Mouse (Mus musculus) C2C12 (cell line): ENCODE data around the gene Bcl2l10. TPM values are rescaled to one million over a fixed set of nuclear protein-coding genes. Genes with fewer than 3 reads are reported as not detected.

ENCODE experiments used
- H3K27me3 ChIP-seq: one replicate; pipeline ENCODE4 v1.6.1; 2011; ENCODE audit not compliant: control insufficient read depth, insufficient read depth, insufficient read length
- H3K36me3 ChIP-seq: one replicate; pipeline ENCODE4 v1.6.1; 2011; ENCODE audit not compliant: control insufficient read depth, insufficient read depth
- H3K4me3 ChIP-seq: one replicate; pipeline ENCODE4 v1.5.1; 2011; ENCODE audit warnings: mild to moderate bottlenecking, control low read depth; ENCODE audit not compliant: poor library complexity, insufficient read depth, severe bottlenecking
- H3K79me2 ChIP-seq: one replicate; pipeline ENCODE4 v1.6.1; 2011; ENCODE audit not compliant: control insufficient read depth, insufficient read depth
- H3K79me3 ChIP-seq: one replicate; pipeline ENCODE4 v1.6.1; 2011; ENCODE audit warnings: low read depth, control low read depth
- H3ac ChIP-seq: one replicate; pipeline ENCODE3; 2011; ENCODE audit warnings: low read depth; ENCODE audit not compliant: control insufficient read depth, insufficient read length
- CEBPB ChIP-seq: IDR thresholded peaks from one replicate; pipeline ENCODE4 v1.6.1; 2011; ENCODE audit warnings: low read depth, mild to moderate bottlenecking, control low read depth, moderate library complexity
- CTCF ChIP-seq: IDR thresholded peaks from one replicate; pipeline ENCODE4 v1.5.1; 2011; ENCODE audit not compliant: control insufficient read depth, insufficient read depth, insufficient read length
- FOSL1 ChIP-seq: IDR thresholded peaks from one replicate; pipeline ENCODE4 v1.8.0; 2011; ENCODE audit warnings: mild to moderate bottlenecking, low read length; ENCODE audit not compliant: poor library complexity, insufficient read depth, severe bottlenecking
- MAX ChIP-seq: IDR thresholded peaks from one replicate; pipeline ENCODE4 v1.6.1; 2011; ENCODE audit warnings: mild to moderate bottlenecking, control low read depth
- MYOD1 ChIP-seq: IDR thresholded peaks from one replicate; pipeline ENCODE4 v1.6.1; 2011; ENCODE audit warnings: low read depth; ENCODE audit not compliant: control insufficient read depth, insufficient read length
- MYOG ChIP-seq: IDR thresholded peaks from one replicate; pipeline ENCODE4 v1.6.1; 2011; ENCODE audit not compliant: control insufficient read depth, insufficient read length; ENCODE audit errors: extremely low read depth
- USF1 ChIP-seq: IDR thresholded peaks from one replicate; pipeline ENCODE4 v1.6.1; 2011; ENCODE audit warnings: low read depth, mild to moderate bottlenecking, control low read depth, moderate library complexity
- polyA plus RNA-seq: library from polyadenylated mRNA; unstranded; fragments of >200 nt; fragmentation: generic; extraction: Trizol; gene quantifications from one replicate; pipeline ENCODE4 v1.2.1, GENCODE M21; 2012; ENCODE audit warnings: missing spikeins

Bcl2l10 gene
- polyA plus RNA-seq, 1 experiment: not detected

DNA sequence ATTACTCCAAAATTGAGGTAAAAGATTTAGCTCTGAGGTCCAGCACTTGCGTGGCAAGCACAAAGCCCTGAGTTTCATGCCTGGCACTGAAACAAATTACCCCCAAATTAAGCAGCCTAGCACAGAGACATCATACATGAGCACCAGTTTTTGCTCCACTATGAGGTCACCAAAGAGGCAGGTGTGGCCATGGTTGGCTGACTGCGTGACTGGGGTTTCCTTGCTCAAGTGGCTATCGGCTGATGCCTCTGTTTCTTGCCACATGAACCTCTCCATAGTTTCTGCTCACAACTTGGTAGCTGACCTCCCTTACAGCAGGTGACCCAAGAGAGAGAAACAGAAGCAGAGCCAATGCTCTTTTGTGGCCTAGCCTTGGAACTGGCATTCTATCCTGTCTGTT is 19.5 kb upstream of the Bcl2l10 start:
- H3K36me3 ChIP-seq: no peaks in the 10 kb centered on the region
- H3K79me3 ChIP-seq: no peaks in the 10 kb centered on the region
- H3K4me3 ChIP-seq: no peak overlapping the region
- no peak for TF ChIP-seq FOSL1
- no peak for TF ChIP-seq MYOG
- TF ChIP-seq CTCF: no peak
- no peak for TF ChIP-seq MYOD1
- no peak for TF ChIP-seq MAX
- TF ChIP-seq USF1: no peak
- TF ChIP-seq CEBPB: no peak
- H3K79me2 ChIP-seq: no peaks in the 10 kb centered on the region
- H3K27me3 ChIP-seq: no peaks in the 10 kb centered on the region
- no peak overlapping the region for H3ac ChIP-seq

DNA sequence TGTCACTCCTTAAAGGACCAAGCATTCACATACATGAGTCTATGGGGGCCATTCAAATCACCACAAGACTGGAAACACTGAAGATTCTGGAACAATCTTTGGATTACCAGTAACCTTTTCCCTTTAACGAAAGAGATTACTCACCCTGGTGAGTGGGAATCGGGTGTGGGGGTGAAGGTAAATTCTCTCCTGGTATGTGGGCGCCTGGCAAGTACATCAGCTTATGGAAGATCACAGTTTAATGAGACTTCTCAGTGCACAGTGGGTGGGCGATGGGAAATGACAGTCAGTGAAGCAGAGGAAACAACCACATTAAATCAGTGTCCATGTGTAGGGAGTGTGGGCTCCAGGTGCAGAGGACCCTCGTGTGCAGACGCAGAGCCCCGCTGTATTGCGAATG is 16.7 kb upstream of the Bcl2l10 start:
- Histone ChIP-seq H3K79me2 (no peaks in the 10 kb centered on the region), H3K4me3 (no peak overlapping the region), H3ac (no peak overlapping the region), H3K79me3 (no peaks in the 10 kb centered on the region), H3K36me3 (no peaks in the 10 kb centered on the region), H3K27me3 (no peaks in the 10 kb centered on the region)
- no peak for TF ChIP-seq MYOG
- no peak for TF ChIP-seq FOSL1
- TF ChIP-seq USF1: no peak
- TF ChIP-seq MAX: no peak
- TF ChIP-seq MYOD1: no peak
- TF ChIP-seq CEBPB: no peak
- no peak for TF ChIP-seq CTCF

DNA sequence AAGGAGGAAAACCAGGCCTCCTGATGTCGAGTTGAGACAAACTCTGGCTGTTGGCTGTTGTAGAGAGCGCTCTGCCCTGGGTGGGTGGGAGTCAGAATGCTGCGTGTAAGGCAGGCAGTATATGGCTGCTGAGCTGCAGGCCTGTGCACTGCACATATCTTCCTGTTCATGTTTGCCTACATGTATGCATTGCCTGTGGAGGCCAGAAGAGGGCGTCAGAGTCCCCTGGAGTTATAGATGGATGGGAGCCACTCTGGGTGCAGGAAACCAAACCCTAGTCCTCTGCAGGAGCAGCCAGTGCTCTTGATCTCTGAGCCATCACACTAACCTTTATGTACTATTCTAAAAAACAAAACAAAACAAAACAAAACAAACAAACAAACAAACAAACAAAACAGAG is 13.1 kb upstream of the Bcl2l10 start:
- Histone ChIP-seq H3K36me3 (no peaks in the 10 kb centered on the region), H3K79me2 (no peaks in the 10 kb centered on the region), H3K4me3 (no peak overlapping the region), H3ac (no peak overlapping the region), H3K79me3 (no peaks in the 10 kb centered on the region), H3K27me3 (no peaks in the 10 kb centered on the region)
- TF ChIP-seq MAX: no peak
- TF ChIP-seq USF1: no peak
- no peak for TF ChIP-seq FOSL1
- no peak for TF ChIP-seq MYOD1
- no peak for TF ChIP-seq CTCF
- no peak for TF ChIP-seq MYOG
- no peak for TF ChIP-seq CEBPB

DNA sequence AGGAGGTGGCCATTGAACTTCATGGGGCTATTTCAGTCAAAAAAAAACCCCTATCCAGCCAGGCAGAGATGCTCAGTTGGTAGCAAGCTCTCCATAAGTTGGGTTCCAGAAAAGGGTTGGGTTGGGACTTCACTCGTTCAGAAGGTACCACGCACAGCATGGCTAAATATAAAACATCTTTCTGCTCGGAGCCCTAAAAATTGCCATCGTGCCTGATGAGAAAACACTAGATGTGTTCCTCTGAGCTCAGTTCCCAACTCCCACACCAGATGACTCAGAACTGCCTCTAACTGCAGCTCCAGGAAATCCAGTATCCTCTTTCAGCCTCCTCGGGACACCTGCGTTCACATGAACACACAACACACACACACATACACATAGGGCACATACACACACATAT is 9.5 kb upstream of the Bcl2l10 start:
- no peaks in the 10 kb centered on the region for H3K27me3 ChIP-seq
- H3ac ChIP-seq: no peak overlapping the region
- no peaks in the 10 kb centered on the region for H3K79me3 ChIP-seq
- no peak overlapping the region for H3K4me3 ChIP-seq
- TF ChIP-seq CTCF: no peak
- TF ChIP-seq CEBPB: no peak
- no peak for TF ChIP-seq USF1
- TF ChIP-seq FOSL1: no peak
- TF ChIP-seq MYOG: no peak
- TF ChIP-seq MAX: no peak
- TF ChIP-seq MYOD1: no peak
- no peaks in the 10 kb centered on the region for H3K79me2 ChIP-seq
- no peaks in the 10 kb centered on the region for H3K36me3 ChIP-seq

DNA sequence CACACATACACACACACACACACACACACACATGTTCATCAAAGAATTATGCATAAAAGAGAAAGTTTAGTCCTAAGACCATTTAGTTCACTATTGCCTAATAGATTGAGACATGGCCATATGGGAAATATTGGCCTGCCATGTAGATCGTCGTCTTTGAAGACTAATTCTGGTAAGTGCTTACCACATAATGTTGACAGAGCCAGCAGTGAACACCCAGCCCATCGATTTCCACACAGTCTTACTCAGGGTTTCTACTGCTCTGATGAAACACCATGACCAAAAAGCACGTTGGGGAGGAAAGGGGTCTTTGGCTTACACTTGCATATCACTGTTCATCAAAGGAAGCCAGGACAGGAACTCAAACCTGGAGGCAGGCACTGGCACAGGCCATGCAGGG is 5.1 kb upstream of the Bcl2l10 start:
- TF ChIP-seq MYOD1: no peak
- TF ChIP-seq USF1: no peak
- H3ac ChIP-seq: no peak overlapping the region
- no peak overlapping the region for H3K4me3 ChIP-seq
- H3K27me3 ChIP-seq: no peaks in the 10 kb centered on the region
- H3K79me2 ChIP-seq: no peaks in the 10 kb centered on the region
- no peaks in the 10 kb centered on the region for H3K36me3 ChIP-seq
- no peaks in the 10 kb centered on the region for H3K79me3 ChIP-seq

DNA sequence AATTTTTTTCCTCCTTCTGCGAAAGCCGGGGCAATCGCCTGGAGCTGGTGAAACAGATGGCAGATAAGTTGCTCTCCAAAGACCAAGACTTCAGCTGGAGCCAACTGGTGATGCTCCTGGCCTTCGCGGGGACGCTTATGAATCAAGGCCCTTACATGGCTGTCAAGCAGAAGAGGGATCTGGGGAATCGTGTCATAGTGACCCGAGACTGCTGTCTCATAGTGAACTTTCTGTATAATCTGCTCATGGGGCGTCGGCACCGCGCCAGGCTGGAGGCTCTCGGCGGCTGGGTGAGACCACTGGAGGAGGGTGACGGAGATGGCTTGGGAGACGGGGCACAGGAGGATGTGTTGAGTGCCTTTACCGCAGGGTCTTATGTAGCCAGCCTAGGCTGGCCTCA is 508 bp downstream of the Bcl2l10 start:
- Histone ChIP-seq H3K27me3 (no peaks in the 10 kb centered on the region), H3K36me3 (no peaks in the 10 kb centered on the region), H3K4me3 (no peak overlapping the region), H3K79me3 (no peaks in the 10 kb centered on the region), H3K79me2 (no peaks in the 10 kb centered on the region), H3ac (no peak overlapping the region)
- TF ChIP-seq CTCF: no peak
- no peak for TF ChIP-seq MYOD1
- no peak for TF ChIP-seq CEBPB
- TF ChIP-seq USF1: no peak
- TF ChIP-seq FOSL1: no peak
- TF ChIP-seq MYOG: no peak
- no peak for TF ChIP-seq MAX

DNA sequence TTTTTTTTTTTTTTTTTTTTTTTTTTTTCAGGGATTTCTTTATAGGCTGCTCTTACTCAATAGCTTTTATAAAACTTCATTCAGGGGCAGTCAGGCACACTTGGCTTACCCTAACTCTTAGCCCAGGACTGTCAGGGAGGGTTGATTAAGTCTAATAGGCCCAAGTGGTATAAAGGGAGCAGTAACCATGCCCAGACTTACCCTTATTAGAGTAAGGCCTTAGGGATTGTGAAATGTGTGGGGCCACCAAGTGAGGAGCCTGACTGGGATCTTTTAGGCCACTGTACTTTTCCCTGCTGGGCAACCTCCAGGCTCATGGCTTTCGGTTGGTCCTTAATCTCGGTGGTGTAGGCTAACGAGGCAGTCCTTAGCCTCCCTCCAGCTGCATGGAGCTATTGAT is 1.1 kb downstream of the Bcl2l10 start:
- Histone ChIP-seq H3K79me3 (no peaks in the 10 kb centered on the region), H3K36me3 (no peaks in the 10 kb centered on the region), H3K79me2 (no peaks in the 10 kb centered on the region), H3K4me3 (no peak overlapping the region), H3K27me3 (no peaks in the 10 kb centered on the region), H3ac (no peak overlapping the region)
- no peak for TF ChIP-seq USF1
- TF ChIP-seq MYOG: no peak
- TF ChIP-seq CEBPB: no peak
- no peak for TF ChIP-seq MAX
- no peak for TF ChIP-seq FOSL1
- no peak for TF ChIP-seq CTCF
- TF ChIP-seq MYOD1: no peak
